Mouse (Mus musculus): ENCODE measurements around the gene Kcnab3. TPM values are rescaled to one million over a fixed set of nuclear protein-coding genes. Genes with fewer than 3 reads are reported as not detected.

Kcnab3 gene
- total RNA-seq, 2 experiments from 2014 or later, result 6.1 to 7.8 TPM

- peak; percentile 80 to 86 for DNase-seq
These were observed 5.9 kb downstream of the Kcnab3 start for GRCm38 (mm10) chr11:69331929-69332405.

DNA sequence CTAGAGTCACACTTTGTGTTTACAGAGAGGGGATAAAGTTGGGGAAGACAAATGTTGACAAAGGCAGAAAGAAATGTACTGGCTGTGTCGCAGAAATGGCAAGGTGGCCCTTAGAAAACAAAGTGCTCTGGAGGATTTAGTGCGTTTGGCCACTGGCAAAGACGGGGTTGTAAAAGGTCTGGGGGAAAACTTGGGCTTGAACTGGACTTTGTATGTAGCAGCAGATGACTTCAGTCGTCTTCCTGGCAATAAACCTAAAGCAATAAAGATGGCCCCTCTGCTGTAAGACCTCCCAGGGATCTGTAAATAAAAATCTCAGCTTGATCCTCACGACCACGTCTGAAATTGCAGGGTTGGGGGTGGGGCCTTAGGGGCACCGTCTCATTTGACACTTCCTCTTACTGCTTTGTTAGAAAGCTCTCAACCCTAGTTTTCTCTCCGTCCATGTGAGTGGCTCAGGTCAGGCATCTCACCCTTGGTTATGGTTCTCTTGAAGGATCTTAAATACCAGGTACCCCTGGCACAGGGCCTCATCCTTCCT is 6.7 kb downstream of the Kcnab3 start:
- no peak for DNase-seq

GRCm38 (mm10) chr11:69333922-69334321 is 7.9 kb downstream of the Kcnab3 start:
- no peak for DNase-seq

GRCm38 (mm10) chr11:69334796-69335195 is 8.7 kb downstream of the Kcnab3 start:
- peak in 1 of 2 experiments; percentile 37 for DNase-seq

DNA sequence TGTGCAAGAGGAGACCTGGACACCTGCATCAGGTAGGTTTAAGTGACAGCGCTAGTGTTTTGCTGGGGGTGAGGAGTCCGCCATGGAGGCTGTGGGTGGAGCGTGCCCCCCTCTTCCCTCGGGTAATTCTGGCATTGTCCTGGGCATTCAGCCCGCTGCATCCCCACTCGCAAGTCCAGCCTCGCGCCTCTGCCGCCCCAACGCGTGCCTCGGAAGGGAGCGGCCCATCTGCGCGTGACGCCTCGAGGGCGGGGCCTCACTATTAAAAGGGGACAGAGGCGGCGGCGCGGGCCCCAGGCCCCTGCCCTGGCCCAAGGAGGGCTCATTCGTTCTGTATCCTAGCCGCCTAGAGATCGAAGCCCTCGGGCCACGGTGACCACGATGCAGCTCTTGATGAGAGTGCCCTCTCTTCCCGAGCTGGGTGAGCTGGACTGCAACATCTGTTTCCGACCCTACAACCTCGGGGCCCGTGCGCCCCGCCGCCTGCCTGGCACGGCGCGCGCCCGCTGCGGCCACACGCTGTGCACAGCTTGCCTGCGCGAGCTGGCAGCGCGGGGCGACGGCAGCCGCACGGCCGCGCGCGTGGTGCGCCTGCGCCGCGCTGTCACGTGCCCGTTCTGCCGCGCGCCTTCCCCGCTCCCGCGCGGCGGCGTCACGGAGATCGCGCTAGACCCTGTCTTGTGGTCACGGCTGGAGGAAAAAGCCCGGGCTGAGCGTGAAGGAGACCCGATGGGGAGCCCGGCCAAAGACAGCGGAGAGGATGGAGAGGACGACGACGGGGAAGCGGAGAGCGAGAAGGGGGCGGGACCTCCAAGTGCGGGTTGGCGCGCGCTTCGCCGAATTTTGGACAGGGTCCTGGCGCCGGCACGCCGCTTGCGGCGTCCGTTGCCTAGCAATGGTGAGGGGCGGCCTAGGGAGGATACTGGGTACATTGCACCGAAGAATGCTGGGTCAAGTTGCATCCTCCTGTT is 14.4 kb downstream of the Kcnab3 start, which contains the start of gene Rnf227:
TSS of gene Rnf227 (plus strand) at position 301 of the 971 bp plus-strand sequence.
- peak; percentile 75 to 87 for DNase-seq

GRCm38 (mm10) chr11:69346441-69346840 is 20.4 kb downstream of the Kcnab3 start:
- no peak for DNase-seq

GRCm38 (mm10) chr11:69356544-69356943 is 30.5 kb downstream of the Kcnab3 start:
- DNase-seq, result no peak

GRCm38 (mm10) chr11:69357690-69358089 is 31.6 kb downstream of the Kcnab3 start:
- DNase-seq, result no peak

DNA sequence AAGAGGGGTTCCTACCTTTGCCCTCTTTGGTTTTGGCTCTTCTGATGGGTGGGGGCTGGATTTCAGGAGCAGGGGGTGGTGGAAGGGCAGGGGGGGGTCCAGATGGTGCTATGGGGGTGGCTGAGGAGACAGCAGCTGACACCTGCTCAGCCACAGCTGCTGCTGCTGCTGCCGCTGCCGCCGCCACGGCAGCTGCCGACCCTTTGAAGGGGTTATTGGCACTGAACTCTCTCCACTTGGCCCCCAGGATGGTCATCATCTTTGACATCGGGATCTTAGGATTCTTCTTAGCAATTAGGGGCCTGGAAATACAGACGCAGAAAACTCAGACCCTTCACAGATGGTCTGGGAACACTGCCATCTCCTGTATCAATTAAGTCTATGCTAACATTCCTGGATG is 36.0 kb downstream of the Kcnab3 start:
- no peak for DNase-seq

DNA sequence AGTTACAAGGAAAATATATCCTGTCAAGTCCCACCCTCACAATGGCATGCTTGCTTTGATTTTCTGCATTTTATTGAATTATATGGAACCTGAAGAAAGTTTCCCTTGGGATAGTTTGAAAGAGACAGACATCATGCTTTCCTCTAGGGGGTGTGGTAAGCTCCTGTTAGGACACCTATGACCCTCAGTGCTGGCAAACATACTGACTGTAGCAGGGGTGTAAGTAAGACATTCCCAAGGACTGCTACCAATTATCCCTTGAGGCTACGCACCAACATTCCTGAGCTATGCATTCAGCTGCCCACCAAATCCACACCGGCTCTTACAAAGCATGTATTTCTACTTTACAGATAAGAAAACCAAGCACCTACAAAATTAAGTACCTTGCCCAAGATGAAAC is 36.4 kb downstream of the Kcnab3 start:
- DNase-seq, result no peak

DNA sequence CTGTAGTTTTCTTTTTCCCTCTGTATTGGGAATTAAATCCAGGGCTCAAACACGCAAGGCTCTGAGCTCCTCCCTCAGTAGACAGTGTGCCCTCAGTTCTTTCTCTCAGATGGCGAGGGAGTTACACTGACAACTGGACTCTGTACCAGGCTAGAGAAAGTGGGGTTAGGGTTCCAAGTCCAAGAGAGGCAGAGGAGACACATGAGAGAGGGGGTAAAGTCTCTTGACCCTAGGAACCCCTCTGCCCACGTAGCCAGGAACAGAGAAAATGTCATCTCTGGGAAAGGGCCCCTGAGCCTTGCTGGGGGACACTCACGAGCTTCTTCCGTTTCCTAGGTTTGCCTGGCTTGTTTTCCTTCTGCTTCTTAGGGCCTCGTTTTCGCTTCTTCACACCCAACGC is 38.3 kb downstream of the Kcnab3 start:
- no peak for DNase-seq

DNA sequence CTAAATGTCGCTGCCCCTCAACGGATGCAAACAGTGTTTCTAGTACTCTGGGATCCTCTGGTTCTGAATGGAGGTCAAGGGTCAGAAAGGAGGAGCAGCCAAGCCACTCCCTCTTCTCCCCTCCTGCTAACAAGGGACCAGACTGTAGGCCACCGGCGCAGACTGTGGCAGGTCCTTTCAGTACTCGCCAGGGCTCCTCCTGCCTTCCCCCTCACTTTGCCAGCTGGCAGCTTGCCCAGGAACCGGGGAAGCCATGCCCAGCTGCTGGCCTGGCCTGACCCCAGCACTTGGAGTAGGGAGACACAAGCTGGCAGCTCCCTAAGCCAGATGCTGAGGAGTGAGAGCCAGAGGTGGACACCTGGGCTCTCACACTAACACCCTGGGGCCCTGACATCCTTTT is 38.9 kb downstream of the Kcnab3 start:
- peak; percentile 97 to 98 for DNase-seq

- no peak for DNase-seq
These were observed 39.7 kb downstream of the Kcnab3 start for GRCm38 (mm10) chr11:69365722-69366121.

DNA sequence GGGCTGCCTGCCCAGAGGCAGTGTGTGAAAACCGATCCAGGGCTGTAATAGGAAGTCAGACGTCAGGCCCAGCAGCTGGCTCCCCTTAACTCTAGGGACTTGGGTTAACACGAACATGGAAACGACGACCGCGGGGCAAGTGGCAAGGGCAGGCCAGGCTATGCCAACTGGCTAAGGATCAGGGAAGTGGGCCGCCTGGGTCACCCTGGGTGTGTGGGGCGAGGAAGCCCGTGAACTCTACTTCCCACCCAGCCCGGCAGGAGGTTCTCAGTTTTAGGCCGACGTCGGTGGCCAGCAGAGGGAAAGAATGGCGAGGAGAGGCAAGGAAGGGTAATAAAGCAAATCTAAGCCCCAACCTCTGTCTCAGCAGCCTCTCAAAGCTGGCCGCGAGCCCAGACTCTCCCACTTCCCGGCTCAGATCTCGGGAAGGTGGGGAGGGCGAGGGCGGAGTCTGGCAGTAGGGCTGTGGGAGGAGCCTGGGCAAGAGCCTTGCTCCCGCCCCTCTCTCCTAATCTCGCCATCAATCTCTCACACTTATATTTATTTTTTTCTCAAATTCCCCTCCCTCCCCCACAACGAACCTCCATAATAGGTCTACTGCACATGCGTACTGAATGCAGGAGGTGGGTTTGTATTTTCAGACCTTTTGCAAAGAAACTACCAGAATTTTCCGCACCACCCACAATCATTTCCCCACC is 40.2 kb downstream of the Kcnab3 start:
- peak; percentile 97 to 98 for DNase-seq

DNA sequence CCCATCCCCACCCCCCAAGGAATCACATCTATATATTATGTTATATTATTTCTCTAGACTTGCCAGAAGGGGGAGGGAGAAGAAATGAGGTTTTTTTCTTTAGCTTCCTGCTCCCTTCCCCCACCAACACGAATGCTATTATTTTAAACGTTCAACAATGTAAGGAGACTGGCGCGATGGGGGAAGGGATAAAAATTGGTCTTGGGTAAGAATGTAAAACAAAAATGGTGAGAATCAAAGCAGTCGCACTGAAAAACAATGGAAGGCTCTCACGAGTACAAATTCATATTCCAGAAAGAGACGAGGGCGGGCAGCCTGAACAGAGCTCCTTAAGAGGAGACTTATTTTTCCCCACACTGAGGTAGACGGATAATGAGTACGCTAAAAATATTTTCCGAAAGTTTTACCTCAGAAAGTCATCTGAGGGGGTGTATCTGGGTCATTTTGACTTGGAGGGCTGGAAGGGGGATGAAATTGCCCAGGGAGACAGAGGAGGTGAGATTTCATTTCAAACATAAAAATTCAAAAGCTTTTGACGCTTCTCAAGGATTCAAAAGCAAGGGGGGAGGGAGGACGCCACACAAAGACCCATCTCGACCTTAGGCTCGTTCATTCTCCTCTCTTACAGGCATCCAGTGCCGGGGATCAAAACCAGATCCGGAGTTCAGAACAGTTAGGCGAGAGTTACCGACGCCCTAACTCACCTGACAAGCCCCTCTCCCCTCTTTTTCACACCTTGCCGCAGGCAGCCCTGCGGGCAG is 41.0 kb downstream of the Kcnab3 start:
- DNase-seq, result peak in 1 of 2 experiments; percentile 51

- peak; percentile 16 to 60 for DNase-seq
These were observed 41.7 kb downstream of the Kcnab3 start for GRCm38 (mm10) chr11:69367616-69368355.

DNA sequence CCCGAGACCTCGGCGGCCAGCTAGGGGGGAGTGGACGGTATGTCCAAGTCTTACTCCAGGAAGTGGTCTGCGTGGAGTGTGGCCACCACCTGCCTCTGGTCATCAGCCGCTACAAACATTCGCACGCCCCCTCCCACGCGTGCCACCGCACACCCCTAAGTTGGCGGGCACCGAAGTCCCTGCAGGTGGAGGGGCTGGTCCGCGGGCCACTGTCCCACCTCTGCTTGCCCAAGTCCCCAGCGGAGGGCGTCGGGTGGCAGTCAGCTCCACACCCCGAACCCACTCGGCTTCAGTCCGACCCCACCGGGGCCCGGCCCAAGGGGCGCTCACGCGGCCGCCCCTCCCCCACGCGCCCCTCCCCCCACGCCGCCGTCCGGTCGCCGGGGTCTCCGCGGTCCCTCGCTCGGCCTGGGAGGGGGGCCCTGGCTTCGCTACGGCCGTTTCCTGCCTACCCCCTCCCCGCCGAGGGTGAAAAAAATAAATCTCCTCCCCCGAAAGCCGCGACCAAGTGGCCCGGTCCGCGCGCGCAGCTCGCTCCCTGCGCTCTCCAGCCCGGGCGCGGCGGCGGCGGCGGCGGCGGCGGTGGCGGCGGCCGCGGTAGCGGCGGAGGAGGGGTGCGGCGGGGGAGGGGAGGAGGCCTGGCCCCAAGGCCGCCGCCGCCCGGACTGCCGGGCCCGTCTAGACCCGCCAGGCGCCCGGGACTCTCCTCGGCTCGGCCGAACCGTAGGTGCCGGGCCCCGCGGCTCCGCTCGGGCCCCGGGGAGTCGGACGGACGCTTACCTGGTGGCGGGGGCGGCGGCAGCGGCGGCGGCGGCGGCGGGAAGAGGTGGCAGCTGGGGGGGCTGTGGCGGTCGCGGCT is 42.5 kb downstream of the Kcnab3 start:
- DNase-seq, result peak; percentile 61 to 79

DNA sequence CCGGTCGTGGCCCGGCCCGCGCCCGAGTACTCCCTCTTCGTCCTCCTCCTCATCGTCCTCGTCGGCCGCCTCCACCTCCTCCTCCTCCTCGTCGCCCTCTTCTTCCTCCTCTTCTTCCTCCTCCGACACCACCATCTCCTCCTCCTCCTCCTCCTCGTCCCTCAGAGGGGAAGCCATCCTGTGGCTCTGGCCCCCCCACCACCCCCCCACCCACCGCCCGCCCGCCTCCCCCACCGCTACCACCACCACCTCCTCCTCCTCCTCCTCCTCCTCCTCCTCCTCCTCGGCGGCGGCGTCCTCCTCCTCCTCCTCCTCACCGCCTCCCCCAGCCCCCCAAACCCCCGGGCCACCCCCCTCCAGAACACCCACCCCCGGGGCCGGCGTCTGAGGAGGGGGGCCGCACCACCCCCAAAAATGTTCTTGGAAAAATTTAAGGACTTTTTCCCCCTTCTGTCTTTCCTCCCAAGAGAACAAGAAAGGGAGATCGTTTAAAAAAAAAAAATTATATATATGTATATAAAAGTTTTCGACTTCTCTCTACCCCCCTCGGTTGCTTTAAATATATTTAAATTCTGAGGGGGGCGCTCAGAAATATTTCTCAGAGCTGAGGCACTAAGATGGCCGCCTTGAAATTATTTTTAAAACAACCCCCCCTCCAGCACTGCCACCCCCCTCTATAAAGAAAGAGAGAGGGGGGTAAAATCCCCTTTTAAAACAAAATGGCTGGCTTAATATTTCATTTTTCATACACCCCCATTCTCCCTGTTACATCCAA is 43.3 kb downstream of the Kcnab3 start, which contains the start of gene Chd3:
TSS of gene Chd3 (minus strand) at position 192 of the 775 bp plus-strand sequence.
- no peak for DNase-seq

Measured in adrenal gland, postnatal 36 days (tissue).